Mouse (Mus musculus) limb, embryonic 11.5 days (tissue): ENCODE measurements around the gene Gpr62. TPM values are rescaled to one million over a fixed set of nuclear protein-coding genes. Genes with fewer than 3 reads are reported as not detected.

Experiments used
- ATAC-seq: fragments of 200-750 bp; cut with Nextera tagmentation; 2 replicates; pipeline ENCODE4 v1.8.0; 2017; ENCODE audit warnings: low read depth; ENCODE audit not compliant: insufficient number of reproducible peaks, low FRiP score, low TSS enrichment
- DNase-seq: peaks from one replicate; pipeline ENCODE4 v3.0.0-alpha.2; 2015; ENCODE audit warnings: low spot score
- H3K27ac ChIP-seq: fragments of 300-500 bp; sonication (generic); replicated peaks from 2 replicates; pipeline ENCODE4 v1.5.1; 2014; ENCODE audit warnings: low read depth, mild to moderate bottlenecking, low read length
- H3K27me3 ChIP-seq: fragments of 300-500 bp; sonication (generic); 2 replicates; pipeline ENCODE4 v1.6.1; 2014; ENCODE audit warnings: mild to moderate bottlenecking, low read length, mixed read lengths; ENCODE audit not compliant: control insufficient read depth, insufficient read depth
- H3K36me3 ChIP-seq: fragments of 300-500 bp; sonication (generic); 2 replicates; pipeline ENCODE4 v1.6.1; 2014; ENCODE audit warnings: mild to moderate bottlenecking, low read length, moderate library complexity, mixed read lengths; ENCODE audit not compliant: control insufficient read depth, insufficient read depth
- H3K4me1 ChIP-seq: fragments of 300-500 bp; sonication (generic); 2 replicates; pipeline ENCODE4 v1.6.1; 2014; ENCODE audit warnings: low read length, mixed read lengths; ENCODE audit not compliant: control insufficient read depth, insufficient read depth
- H3K4me2 ChIP-seq: fragments of 300-500 bp; sonication (generic); 2 replicates; pipeline ENCODE4 v1.6.1; 2014; ENCODE audit warnings: low read depth, mild to moderate bottlenecking, moderate library complexity; ENCODE audit not compliant: severe bottlenecking
- H3K4me3 ChIP-seq: fragments of 300-500 bp; sonication (generic); 2 replicates; pipeline ENCODE4 v1.5.1; 2014; ENCODE audit warnings: low read depth, low read length
- H3K9ac ChIP-seq: fragments of 300-500 bp; sonication (generic); 2 replicates; pipeline ENCODE4 v1.6.1; 2014; ENCODE audit warnings: mild to moderate bottlenecking, low read length
- H3K9me3 ChIP-seq: fragments of 300-500 bp; sonication (generic); 2 replicates; pipeline ENCODE4 v1.6.1; 2016; ENCODE audit warnings: low read length; ENCODE audit not compliant: control insufficient read depth
- WGBS: fragments of 180-500 bp; shearing (Covaris S2); extraction: QIAGEN DNeasy Blood & Tissue Kit; methylation state at CpG from one replicate; pipeline ENCODE4 v1.1.7; 2014; 5-methylcytosine and 5-hydroxymethylcytosine counted together
- polyA plus RNA-seq: library from polyadenylated mRNA; unstranded; fragments of >200 nt; fragmentation: Nextera tagmentation; extraction: Ambion mirVana; gene quantifications from 2 replicates; pipeline ENCODE4 v1.2.1, GENCODE M21; 2014

Gene Gpr62
- polyA plus RNA-seq, 1 experiment from 2014 or later: 0.24 TPM

DNA sequence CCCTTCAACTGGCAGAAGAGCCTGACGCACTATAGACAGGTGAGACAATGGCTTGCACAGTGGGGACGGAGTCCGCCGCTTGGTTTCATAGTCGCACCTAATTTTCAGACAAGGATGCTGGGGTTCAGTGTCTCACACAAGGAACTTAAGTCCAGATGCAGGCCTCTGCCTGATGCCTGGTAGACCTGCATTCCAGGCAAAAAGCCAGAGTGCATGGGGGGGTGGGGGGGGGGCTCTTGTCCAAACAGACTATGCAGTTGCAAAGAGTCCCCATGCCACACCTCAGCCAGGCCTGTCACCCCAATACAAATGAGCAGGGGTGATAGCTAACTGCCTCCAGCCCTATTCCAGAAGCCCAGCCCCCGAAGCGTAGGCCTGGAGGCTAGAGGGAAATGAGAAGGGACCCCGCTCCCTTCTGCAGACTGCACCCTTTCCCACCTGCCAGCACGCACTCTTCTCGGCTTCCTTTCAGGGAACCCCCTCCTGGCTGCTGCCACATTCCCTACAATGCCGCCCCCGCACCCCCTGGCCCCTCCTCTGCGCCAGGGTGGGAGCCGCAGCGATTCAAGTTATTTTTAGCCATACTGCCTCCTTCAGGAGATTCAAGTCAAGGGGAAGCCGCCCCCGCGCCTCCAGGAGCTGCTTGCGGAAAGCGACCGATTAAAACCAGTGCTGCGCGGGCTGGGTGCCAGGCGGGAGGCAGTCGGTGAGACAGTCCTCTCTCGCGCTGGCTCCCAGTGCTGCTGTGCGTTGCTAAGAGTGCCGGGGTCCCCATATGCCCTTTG is 47.7 kb downstream of the Gpr62 start:
- H3K9me3 ChIP-seq: no peaks in the 10 kb centered on the region
- DNase-seq: peak; percentile 82
- 17% methylated on average over 29 of the region's 29 CpGs for WGBS
- H3K4me2 ChIP-seq: peak overlapping the region; percentile 48
- no peaks in the 10 kb centered on the region for H3K36me3 ChIP-seq
- H3K9ac ChIP-seq: peak overlapping the region; percentile 55
- H3K27me3 ChIP-seq: no peaks in the 10 kb centered on the region
- peak overlapping the region; percentile 23 for H3K4me3 ChIP-seq
- peak overlapping the region; percentile 52; the same call in 1 of the 2 replicates for H3K27ac ChIP-seq
- ATAC-seq: peak; percentile 14; the same call in 1 of the 2 replicates
- peaks cover 32% of the 10 kb centered on the region for H3K4me1 ChIP-seq

DNA sequence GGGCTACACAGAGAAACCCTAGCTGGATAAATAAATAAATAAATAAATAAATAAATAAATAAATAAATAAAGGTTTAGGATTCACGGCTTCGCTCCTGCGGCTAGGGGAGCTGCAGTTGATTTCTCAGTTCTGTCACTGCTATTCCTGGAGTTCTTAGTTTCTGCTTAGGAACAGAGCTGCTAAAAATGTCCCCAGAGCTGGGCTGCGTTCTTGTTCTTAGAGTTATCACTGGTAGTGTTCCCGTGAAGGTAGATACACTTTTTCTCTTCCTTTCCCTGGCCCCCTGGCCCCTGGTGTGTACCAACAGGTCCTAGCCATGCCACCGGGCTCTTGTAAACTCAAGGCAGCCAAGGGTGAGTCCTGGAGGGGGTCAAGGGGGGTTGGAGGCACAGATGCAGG is 48.9 kb downstream of the Gpr62 start:
- H3K27ac ChIP-seq: no peak overlapping the region
- H3K4me2 ChIP-seq: no peak overlapping the region
- no peaks in the 10 kb centered on the region for H3K36me3 ChIP-seq
- no peaks in the 10 kb centered on the region for H3K27me3 ChIP-seq
- no peaks in the 10 kb centered on the region for H3K9me3 ChIP-seq
- H3K4me3 ChIP-seq: no peak overlapping the region
- DNase-seq (no peak), ATAC-seq (no peak)
- no peak overlapping the region for H3K9ac ChIP-seq
- WGBS: 79% methylated on average over 6 of the region's 6 CpGs
- H3K4me1 ChIP-seq: peaks cover 32% of the 10 kb centered on the region

Other genes starting within 250 kb of the Gpr62 start
- not detected in 2 replicates for gene Tlr9, start 243.3 kb downstream of the Gpr62 start, polyA plus RNA-seq
- gene Alas1, start 217.3 kb downstream of the Gpr62 start, polyA plus RNA-seq: 79.6 and 84.7 TPM in 2 replicates
- 34.1 and 40.1 TPM in 2 replicates for gene Poc1a, start 184.9 kb downstream of the Gpr62 start, polyA plus RNA-seq
- gene Dusp7, start 97.3 kb downstream of the Gpr62 start, polyA plus RNA-seq: 63.4 and 67.4 TPM in 2 replicates
- gene Rpl29, start 36.5 kb downstream of the Gpr62 start, polyA plus RNA-seq: 1,049 and 1,075 TPM in 2 replicates
- gene Acy1, start 27.6 kb downstream of the Gpr62 start, polyA plus RNA-seq: 41.9 and 42.6 TPM in 2 replicates
- 7.9 and 9.3 TPM in 2 replicates for gene Abhd14b, start 18.5 kb downstream of the Gpr62 start, polyA plus RNA-seq
- 39.6 and 43.2 TPM in 2 replicates for gene Abhd14a, start 18.3 kb downstream of the Gpr62 start, polyA plus RNA-seq
- 162 and 172 TPM in 2 replicates for gene Pcbp4, start 12.6 kb downstream of the Gpr62 start, polyA plus RNA-seq
- 55.4 and 55.7 TPM in 2 replicates for gene Rrp9, start 10.0 kb upstream of the Gpr62 start, polyA plus RNA-seq
- gene Parp3, start 11.0 kb upstream of the Gpr62 start, polyA plus RNA-seq: 1.5 and 2.0 TPM in 2 replicates
- gene Iqcf1, start 34.0 kb upstream of the Gpr62 start, polyA plus RNA-seq: not detected in 2 replicates
- not detected in 2 replicates for gene Iqcf5, start 48.6 kb upstream of the Gpr62 start, polyA plus RNA-seq
- gene Iqcf3, start 95.7 kb upstream of the Gpr62 start, polyA plus RNA-seq: not detected in 2 replicates
- not detected in 2 replicates for gene Iqcf4, start 105.1 kb upstream of the Gpr62 start, polyA plus RNA-seq
- gene Iqcf6, start 160.6 kb upstream of the Gpr62 start, polyA plus RNA-seq: not detected in 2 replicates
- 0.09 and 0.11 TPM in 2 replicates for gene Grm2, start 190.1 kb upstream of the Gpr62 start, polyA plus RNA-seq
- 34.9 and 37.9 TPM in 2 replicates for gene Tex264, start 220.0 kb upstream of the Gpr62 start, polyA plus RNA-seq